Mouse (Mus musculus) embryonic fibroblast, embryonic 13.5 days (primary cell): ENCODE measurements at regions not wholly inside any gene's neighbourhood (a gene's known extent, or its start where the extent isn't known, plus 50 kb on each side); places are given as distances from the start of the nearest gene placed in this dataset.

Experiments used
- CTCF ChIP-seq: IDR thresholded peaks from 2 replicates; pipeline ENCODE4 v1.5.1; 2011; ENCODE audit warnings: mild to moderate bottlenecking, control low read depth, low read length, moderate library complexity, borderline replicate concordance; ENCODE audit not compliant: insufficient read depth
- POLR2A ChIP-seq: IDR thresholded peaks from 2 replicates; pipeline ENCODE4 v1.6.1; 2011; ENCODE audit warnings: low read depth, mild to moderate bottlenecking, control low read depth, low read length, moderate library complexity

GRCm38 (mm10) chrX:162235552-162235951 lies 76.0 kb upstream of the Nhs start:
- TF ChIP-seq CTCF (no peak), POLR2A (no peak)
